Mouse (Mus musculus): ENCODE measurements at regions not wholly inside any gene's neighbourhood (a gene's known extent, or its start where the extent isn't known, plus 50 kb on each side); places are given as distances from the start of the nearest gene placed in this dataset.

- H3K4me3 ChIP-seq (replicated peaks; ENCODE audit: low read length), result no peak overlapping the region
- no peak overlapping the region for H3K4me2 ChIP-seq (ENCODE audit: low read length)
- no peaks in the 10 kb centered on the region for H3K9me3 ChIP-seq (ENCODE audit: control insufficient read depth, low read length)
- ATAC-seq, result no peak
- no peak overlapping the region for H3K27ac ChIP-seq (ENCODE audit: low read length)
- H3K36me3 ChIP-seq (ENCODE audit: control insufficient read depth, insufficient read depth), result no peaks in the 10 kb centered on the region
- H3K4me1 ChIP-seq (replicated peaks; ENCODE audit: control insufficient read depth, insufficient read depth, low read length), result no peaks in the 10 kb centered on the region
- no peaks in the 10 kb centered on the region for H3K27me3 ChIP-seq (replicated peaks; ENCODE audit: control insufficient read depth, insufficient read depth, low read length)
- 91% methylated on average over 3 of the region's 3 CpGs for WGBS
- H3K9ac ChIP-seq (replicated peaks; ENCODE audit: low read depth, low read length), result no peak overlapping the region
These were observed 211.6 kb upstream of the Gmds start for GRCm38 (mm10) chr13:32550113-32550512.

GRCm38 (mm10) chr13:32547126-32547525 lies 208.6 kb upstream of the Gmds start:
- 75% methylated on average over 7 of the region's 7 CpGs for WGBS
- ATAC-seq, result no peak

GRCm38 (mm10) chr13:32544986-32545740 lies 206.6 kb upstream of the Gmds start:
- no peaks in the 10 kb centered on the region for H3K4me1 ChIP-seq (replicated peaks; ENCODE audit: control insufficient read depth, insufficient read depth, low read length)
- H3K36me3 ChIP-seq (ENCODE audit: control insufficient read depth, insufficient read depth), result no peaks in the 10 kb centered on the region
- no peak overlapping the region for H3K4me3 ChIP-seq (replicated peaks; ENCODE audit: low read length)
- no peak overlapping the region for H3K27ac ChIP-seq (ENCODE audit: low read length)
- H3K27me3 ChIP-seq (replicated peaks; ENCODE audit: control insufficient read depth, insufficient read depth, low read length), result no peaks in the 10 kb centered on the region
- H3K4me2 ChIP-seq (ENCODE audit: low read length), result no peak overlapping the region
- no peak overlapping the region for H3K9ac ChIP-seq (replicated peaks; ENCODE audit: low read depth, low read length)
- 71% methylated on average over 7 of the region's 7 CpGs for WGBS
- ATAC-seq, result 0 out of 2 replicates have a peak, but pooled peaks have one; percentile 26
- H3K9me3 ChIP-seq (ENCODE audit: control insufficient read depth, low read length), result no peaks in the 10 kb centered on the region

More at GRCm38 (mm10) chr13:32547126-32547525, 208.6 kb upstream of the Gmds start:
- H3K9me3 ChIP-seq (ENCODE audit: control insufficient read depth, low read length), result no peaks in the 10 kb centered on the region
- no peaks in the 10 kb centered on the region for H3K4me1 ChIP-seq (replicated peaks; ENCODE audit: control insufficient read depth, insufficient read depth, low read length)
- no peak overlapping the region for H3K4me3 ChIP-seq (replicated peaks; ENCODE audit: low read length)
- no peaks in the 10 kb centered on the region for H3K27me3 ChIP-seq (replicated peaks; ENCODE audit: control insufficient read depth, insufficient read depth, low read length)
- H3K4me2 ChIP-seq (ENCODE audit: low read length), result no peak overlapping the region
- H3K27ac ChIP-seq (ENCODE audit: low read length), result no peak overlapping the region
- no peak overlapping the region for H3K9ac ChIP-seq (replicated peaks; ENCODE audit: low read depth, low read length)
- no peaks in the 10 kb centered on the region for H3K36me3 ChIP-seq (ENCODE audit: control insufficient read depth, insufficient read depth)

- Histone ChIP-seq H3K9me3 (ENCODE audit: control insufficient read depth, low read length) (no peaks in the 10 kb centered on the region), H3K27ac (ENCODE audit: low read length) (no peak overlapping the region), H3K4me1 (replicated peaks; ENCODE audit: control insufficient read depth, insufficient read depth, low read length) (no peaks in the 10 kb centered on the region), H3K36me3 (ENCODE audit: control insufficient read depth, insufficient read depth) (no peaks in the 10 kb centered on the region), H3K27me3 (replicated peaks; ENCODE audit: control insufficient read depth, insufficient read depth, low read length) (no peaks in the 10 kb centered on the region), H3K9ac (replicated peaks; ENCODE audit: low read depth, low read length) (no peak overlapping the region), H3K4me2 (ENCODE audit: low read length) (no peak overlapping the region), H3K4me3 (replicated peaks; ENCODE audit: low read length) (no peak overlapping the region)
- ATAC-seq, result no peak
- WGBS, result 100% methylated on average over 1 of the region's 1 CpGs
These were observed 203.1 kb upstream of the Gmds start for GRCm38 (mm10) chr13:32541611-32542010.

GRCm38 (mm10) chr13:32536241-32536640 lies 197.7 kb upstream of the Gmds start:
- Histone ChIP-seq H3K4me1 (replicated peaks; ENCODE audit: control insufficient read depth, insufficient read depth, low read length) (0 out of 2 replicates have a peak, but pooled peaks cover 1% of the 10 kb centered on the region), H3K36me3 (ENCODE audit: control insufficient read depth, insufficient read depth) (no peaks in the 10 kb centered on the region), H3K27ac (ENCODE audit: low read length) (no peak overlapping the region), H3K9me3 (ENCODE audit: control insufficient read depth, low read length) (no peaks in the 10 kb centered on the region), H3K27me3 (replicated peaks; ENCODE audit: control insufficient read depth, insufficient read depth, low read length) (no peaks in the 10 kb centered on the region), H3K4me2 (ENCODE audit: low read length) (no peak overlapping the region), H3K4me3 (replicated peaks; ENCODE audit: low read length) (no peak overlapping the region), H3K9ac (replicated peaks; ENCODE audit: low read depth, low read length) (no peak overlapping the region)
- no peak for ATAC-seq
- 92% methylated on average over 4 of the region's 4 CpGs for WGBS

- WGBS, result 99% methylated on average over 4 of the region's 4 CpGs
- Histone ChIP-seq H3K4me3 (replicated peaks; ENCODE audit: low read length) (no peak overlapping the region), H3K27ac (ENCODE audit: low read length) (no peak overlapping the region), H3K9me3 (ENCODE audit: control insufficient read depth, low read length) (no peaks in the 10 kb centered on the region), H3K4me2 (ENCODE audit: low read length) (no peak overlapping the region), H3K27me3 (replicated peaks; ENCODE audit: control insufficient read depth, insufficient read depth, low read length) (no peaks in the 10 kb centered on the region), H3K36me3 (ENCODE audit: control insufficient read depth, insufficient read depth) (no peaks in the 10 kb centered on the region), H3K9ac (replicated peaks; ENCODE audit: low read depth, low read length) (no peak overlapping the region), H3K4me1 (replicated peaks; ENCODE audit: control insufficient read depth, insufficient read depth, low read length) (0 out of 2 replicates have a peak, but pooled peaks cover 5% of the 10 kb centered on the region)
- no peak for ATAC-seq
These were observed 197.1 kb upstream of the Gmds start for GRCm38 (mm10) chr13:32535602-32536001.

GRCm38 (mm10) chr13:32530926-32531512 lies 192.5 kb upstream of the Gmds start:
- Histone ChIP-seq H3K4me2 (ENCODE audit: low read length) (no peak overlapping the region), H3K9ac (replicated peaks; ENCODE audit: low read depth, low read length) (no peak overlapping the region), H3K27me3 (replicated peaks; ENCODE audit: control insufficient read depth, insufficient read depth, low read length) (no peaks in the 10 kb centered on the region), H3K36me3 (ENCODE audit: control insufficient read depth, insufficient read depth) (no peaks in the 10 kb centered on the region), H3K4me1 (replicated peaks; ENCODE audit: control insufficient read depth, insufficient read depth, low read length) (0 out of 2 replicates have a peak, but pooled peaks cover 5% of the 10 kb centered on the region), H3K9me3 (ENCODE audit: control insufficient read depth, low read length) (no peaks in the 10 kb centered on the region), H3K27ac (ENCODE audit: low read length) (no peak overlapping the region), H3K4me3 (replicated peaks; ENCODE audit: low read length) (no peak overlapping the region)
- ATAC-seq, result peak; percentile 91
- 48% methylated on average over 3 of the region's 3 CpGs for WGBS

GRCm38 (mm10) chr13:32518611-32519344 lies 180.2 kb upstream of the Gmds start:
- 81% methylated on average over 16 of the region's 16 CpGs for WGBS
- Histone ChIP-seq H3K9ac (replicated peaks; ENCODE audit: low read depth, low read length) (no peak overlapping the region), H3K4me3 (replicated peaks; ENCODE audit: low read length) (no peak overlapping the region), H3K4me1 (replicated peaks; ENCODE audit: control insufficient read depth, insufficient read depth, low read length) (no peaks in the 10 kb centered on the region), H3K27ac (ENCODE audit: low read length) (no peak overlapping the region), H3K27me3 (replicated peaks; ENCODE audit: control insufficient read depth, insufficient read depth, low read length) (no peaks in the 10 kb centered on the region), H3K4me2 (ENCODE audit: low read length) (no peak overlapping the region), H3K9me3 (ENCODE audit: control insufficient read depth, low read length) (no peaks in the 10 kb centered on the region), H3K36me3 (ENCODE audit: control insufficient read depth, insufficient read depth) (no peaks in the 10 kb centered on the region)
- ATAC-seq, result no peak

GRCm38 (mm10) chr13:32517514-32517913 lies 179.0 kb upstream of the Gmds start:
- no peaks in the 10 kb centered on the region for H3K36me3 ChIP-seq (ENCODE audit: control insufficient read depth, insufficient read depth)
- no peak for ATAC-seq
- 86% methylated on average over 8 of the region's 8 CpGs for WGBS
- H3K4me2 ChIP-seq (ENCODE audit: low read length), result no peak overlapping the region
- H3K9ac ChIP-seq (replicated peaks; ENCODE audit: low read depth, low read length), result no peak overlapping the region
- no peak overlapping the region for H3K4me3 ChIP-seq (replicated peaks; ENCODE audit: low read length)
- no peaks in the 10 kb centered on the region for H3K4me1 ChIP-seq (replicated peaks; ENCODE audit: control insufficient read depth, insufficient read depth, low read length)
- no peak overlapping the region for H3K27ac ChIP-seq (ENCODE audit: low read length)
- H3K27me3 ChIP-seq (replicated peaks; ENCODE audit: control insufficient read depth, insufficient read depth, low read length), result no peaks in the 10 kb centered on the region
- no peaks in the 10 kb centered on the region for H3K9me3 ChIP-seq (ENCODE audit: control insufficient read depth, low read length)

Data from forebrain, embryonic 16.5 days (tissue).